Mouse (Mus musculus) liver, embryonic 12.5 days (tissue): ENCODE measurements around the gene Samd4. TPM values are rescaled to one million over a fixed set of nuclear protein-coding genes. Genes with fewer than 3 reads are reported as not detected.

ENCODE experiments used
- ATAC-seq: fragments of 200-750 bp; cut with Nextera tagmentation; 2 replicates; pipeline ENCODE4 v1.8.0; 2017; ENCODE audit warnings: moderate number of reproducible peaks, mild to moderate bottlenecking, moderate library complexity
- H3K27ac ChIP-seq: fragments of 300-500 bp; sonication (generic); 2 replicates; pipeline ENCODE4 v1.5.1; 2016; ENCODE audit warnings: mild to moderate bottlenecking
- H3K27me3 ChIP-seq: fragments of 300-500 bp; sonication (generic); replicated peaks from 2 replicates; pipeline ENCODE4 v1.6.1; 2016; ENCODE audit warnings: mild to moderate bottlenecking, moderate library complexity
- H3K36me3 ChIP-seq: fragments of 300-500 bp; sonication (generic); 2 replicates; pipeline ENCODE4 v1.6.1; 2016; ENCODE audit warnings: mild to moderate bottlenecking, moderate library complexity
- H3K4me1 ChIP-seq: fragments of 300-500 bp; sonication (generic); 2 replicates; pipeline ENCODE4 v1.6.1; 2016
- H3K4me2 ChIP-seq: fragments of 300-500 bp; sonication (generic); 2 replicates; pipeline ENCODE4 v1.6.1; 2016; ENCODE audit warnings: mild to moderate bottlenecking, moderate library complexity
- H3K4me3 ChIP-seq: fragments of 300-500 bp; sonication (generic); 2 replicates; pipeline ENCODE4 v1.5.1; 2016; ENCODE audit warnings: mild to moderate bottlenecking, moderate library complexity
- H3K9ac ChIP-seq: fragments of 300-500 bp; sonication (generic); 2 replicates; pipeline ENCODE4 v1.6.1; 2016; ENCODE audit warnings: mild to moderate bottlenecking, moderate library complexity
- H3K9me3 ChIP-seq: fragments of 300-500 bp; sonication (generic); replicated peaks from 2 replicates; pipeline ENCODE4 v1.6.1; 2016; ENCODE audit warnings: mild to moderate bottlenecking, moderate library complexity
- WGBS: fragments of 180-500 bp; shearing (Covaris S2); methylation state at CpG from one replicate; pipeline ENCODE4 v1.1.7; 2016; ENCODE audit not compliant: insufficient replicate concordance; 5-methylcytosine and 5-hydroxymethylcytosine counted together
- polyA plus RNA-seq: library from polyadenylated mRNA; unstranded; fragments of >200 nt; fragmentation: Nextera tagmentation; extraction: Ambion mirVana; gene quantifications from 2 replicates; pipeline ENCODE4 v1.2.1, GENCODE M21; 2016

The Samd4 gene
- polyA plus RNA-seq, 1 experiment from 2014 or later, result 0.67 TPM

GRCm38 (mm10) chr14:47086123-47086522 is 203.5 kb downstream of the Samd4 start:
- H3K36me3 ChIP-seq, result no peaks in the 10 kb centered on the region
- WGBS, result 28% methylated on average over 3 of the region's 3 CpGs
- H3K9ac ChIP-seq, result no peak overlapping the region
- H3K4me1 ChIP-seq, result peaks cover 17% of the 10 kb centered on the region
- no peak overlapping the region for H3K27ac ChIP-seq
- ATAC-seq, result no peak
- H3K27me3 ChIP-seq, result peaks cover 10% of the 10 kb centered on the region; the same call in 1 of the 2 replicates
- H3K9me3 ChIP-seq, result no peaks in the 10 kb centered on the region
- no peak overlapping the region for H3K4me2 ChIP-seq
- H3K4me3 ChIP-seq, result no peak overlapping the region

- H3K4me1 ChIP-seq, result peaks cover 17% of the 10 kb centered on the region
- ATAC-seq, result peak; percentile 54; the same call in 1 of the 2 replicates
- peak overlapping the region; percentile 66 for H3K4me2 ChIP-seq
- no peak overlapping the region for H3K27ac ChIP-seq
- H3K9me3 ChIP-seq, result no peaks in the 10 kb centered on the region
- peaks cover 11% of the 10 kb centered on the region; the same call in 1 of the 2 replicates for H3K27me3 ChIP-seq
- WGBS, result 3% methylated on average over 16 of the region's 16 CpGs
- no peaks in the 10 kb centered on the region for H3K36me3 ChIP-seq
- peak overlapping the region; percentile 30 for H3K4me3 ChIP-seq
- H3K9ac ChIP-seq, result no peak overlapping the region
Observed at GRCm38 (mm10) chr14:47086743-47087142, 204.1 kb downstream of the Samd4 start.

- no peaks in the 10 kb centered on the region for H3K9me3 ChIP-seq
- no peak overlapping the region for H3K27ac ChIP-seq
- peak overlapping the region; percentile 66 for H3K4me2 ChIP-seq
- H3K9ac ChIP-seq, result no peak overlapping the region
- H3K27me3 ChIP-seq, result peaks cover 16% of the 10 kb centered on the region; the same call in 1 of the 2 replicates
- 20% methylated on average over 5 of the region's 5 CpGs for WGBS
- no peaks in the 10 kb centered on the region for H3K36me3 ChIP-seq
- 0 out of 2 replicates have a peak, but pooled peaks have one; percentile 14 for ATAC-seq
- peaks cover 17% of the 10 kb centered on the region for H3K4me1 ChIP-seq
- peak overlapping the region; percentile 30 for H3K4me3 ChIP-seq
Observed at GRCm38 (mm10) chr14:47087182-47087581, 204.5 kb downstream of the Samd4 start.

GRCm38 (mm10) chr14:47087669-47088250 is 205.1 kb downstream of the Samd4 start:
- H3K9ac ChIP-seq, result no peak overlapping the region
- WGBS, result 61% methylated on average over 12 of the region's 12 CpGs
- H3K27ac ChIP-seq, result no peak overlapping the region
- H3K4me2 ChIP-seq, result peak overlapping the region; percentile 66; the same call in 1 of the 2 replicates
- H3K4me3 ChIP-seq, result no peak overlapping the region
- peaks cover 17% of the 10 kb centered on the region; the same call in 1 of the 2 replicates for H3K27me3 ChIP-seq
- H3K4me1 ChIP-seq, result peaks cover 17% of the 10 kb centered on the region
- 0 out of 2 replicates have a peak, but pooled peaks have one; percentile 23 for ATAC-seq
- no peaks in the 10 kb centered on the region for H3K36me3 ChIP-seq
- no peaks in the 10 kb centered on the region for H3K9me3 ChIP-seq

- Histone ChIP-seq H3K9ac (no peak overlapping the region), H3K4me3 (no peak overlapping the region), H3K4me1 (peaks cover 17% of the 10 kb centered on the region), H3K9me3 (no peaks in the 10 kb centered on the region), H3K4me2 (no peak overlapping the region), H3K27ac (no peak overlapping the region), H3K27me3 (peaks cover 17% of the 10 kb centered on the region; the same call in 1 of the 2 replicates), H3K36me3 (no peaks in the 10 kb centered on the region)
- WGBS, result 5% methylated on average over 1 of the region's 1 CpGs
- no peak for ATAC-seq
Observed at GRCm38 (mm10) chr14:47088339-47088738, 205.7 kb downstream of the Samd4 start.

GRCm38 (mm10) chr14:47089153-47089552 is 206.5 kb downstream of the Samd4 start:
- Histone ChIP-seq H3K4me3 (no peak overlapping the region), H3K36me3 (no peaks in the 10 kb centered on the region), H3K4me1 (peaks cover 17% of the 10 kb centered on the region), H3K4me2 (no peak overlapping the region), H3K9ac (no peak overlapping the region), H3K27me3 (peaks cover 17% of the 10 kb centered on the region; the same call in 1 of the 2 replicates), H3K9me3 (no peaks in the 10 kb centered on the region), H3K27ac (no peak overlapping the region)
- 63% methylated on average over 6 of the region's 6 CpGs for WGBS
- ATAC-seq, result no peak

- Histone ChIP-seq H3K4me2 (no peak overlapping the region), H3K4me1 (peaks cover 12% of the 10 kb centered on the region), H3K27me3 (peaks cover 11% of the 10 kb centered on the region; the same call in 1 of the 2 replicates), H3K4me3 (no peak overlapping the region), H3K9ac (no peak overlapping the region), H3K36me3 (no peaks in the 10 kb centered on the region), H3K27ac (no peak overlapping the region), H3K9me3 (no peaks in the 10 kb centered on the region)
- 73% methylated on average over 6 of the region's 6 CpGs for WGBS
- no peak for ATAC-seq
Observed at GRCm38 (mm10) chr14:47091908-47092307, 209.3 kb downstream of the Samd4 start.

GRCm38 (mm10) chr14:47093355-47093792 is 210.7 kb downstream of the Samd4 start:
- Histone ChIP-seq H3K9me3 (no peaks in the 10 kb centered on the region), H3K9ac (no peak overlapping the region), H3K27ac (no peak overlapping the region), H3K27me3 (peaks cover 11% of the 10 kb centered on the region; the same call in 1 of the 2 replicates), H3K4me3 (no peak overlapping the region), H3K4me1 (peaks cover under 1% of the 10 kb centered on the region), H3K36me3 (no peaks in the 10 kb centered on the region), H3K4me2 (no peak overlapping the region)
- ATAC-seq, result no peak
- WGBS, result 67% methylated on average over 16 of the region's 16 CpGs

- H3K4me2 ChIP-seq, result no peak overlapping the region
- H3K9ac ChIP-seq, result no peak overlapping the region
- WGBS, result 68% methylated on average over 3 of the region's 3 CpGs
- H3K27ac ChIP-seq, result no peak overlapping the region
- no peaks in the 10 kb centered on the region for H3K36me3 ChIP-seq
- no peak overlapping the region for H3K4me3 ChIP-seq
- no peak for ATAC-seq
- peaks cover 7% of the 10 kb centered on the region for H3K27me3 ChIP-seq
- no peaks in the 10 kb centered on the region for H3K4me1 ChIP-seq
- H3K9me3 ChIP-seq, result no peaks in the 10 kb centered on the region
Observed at GRCm38 (mm10) chr14:47095036-47095435, 212.4 kb downstream of the Samd4 start.

- Histone ChIP-seq H3K27ac (no peak overlapping the region), H3K4me1 (no peaks in the 10 kb centered on the region), H3K9ac (no peak overlapping the region), H3K36me3 (no peaks in the 10 kb centered on the region), H3K27me3 (peaks cover 7% of the 10 kb centered on the region), H3K4me3 (no peak overlapping the region), H3K9me3 (no peaks in the 10 kb centered on the region), H3K4me2 (no peak overlapping the region)
- WGBS, result 71% methylated on average over 5 of the region's 5 CpGs
- no peak for ATAC-seq
Observed at GRCm38 (mm10) chr14:47096357-47096756, 213.7 kb downstream of the Samd4 start.

- H3K9me3 ChIP-seq, result no peaks in the 10 kb centered on the region
- H3K36me3 ChIP-seq, result no peaks in the 10 kb centered on the region
- H3K27ac ChIP-seq, result no peak overlapping the region
- no peak overlapping the region for H3K9ac ChIP-seq
- peak overlapping the region; percentile 25 for H3K4me2 ChIP-seq
- H3K4me3 ChIP-seq, result 0 out of 2 replicates have a peak overlapping the region, but pooled peaks have one; percentile 6
- no peak for ATAC-seq
- 51% methylated on average over 19 of the region's 19 CpGs for WGBS
- H3K4me1 ChIP-seq, result no peaks in the 10 kb centered on the region
- no peaks in the 10 kb centered on the region for H3K27me3 ChIP-seq
Observed at GRCm38 (mm10) chr14:47104246-47105173, 221.9 kb downstream of the Samd4 start.

- Histone ChIP-seq H3K4me2 (no peak overlapping the region), H3K4me1 (no peaks in the 10 kb centered on the region), H3K27ac (no peak overlapping the region), H3K4me3 (no peak overlapping the region), H3K9ac (no peak overlapping the region), H3K27me3 (no peaks in the 10 kb centered on the region), H3K36me3 (no peaks in the 10 kb centered on the region), H3K9me3 (no peaks in the 10 kb centered on the region)
- ATAC-seq, result no peak
- WGBS, result 67% methylated on average over 3 of the region's 3 CpGs
Observed at GRCm38 (mm10) chr14:47105174-47105557, 222.5 kb downstream of the Samd4 start.
